Mouse (Mus musculus) heart, postnatal 0 days (tissue): ENCODE results near the gene Adad2.

ENCODE experiments used
- CTCF ChIP-seq: IDR thresholded peaks from 2 replicates; pipeline ENCODE4 v1.5.1; 2016; ENCODE audit warnings: antibody characterized with exemption, control low read depth, low read depth
- EP300 ChIP-seq: IDR thresholded peaks from 2 replicates; pipeline ENCODE4 v1.6.1; 2016; ENCODE audit warnings: antibody characterized with exemption, low read depth

GRCm38 (mm10) chr8:119604398-119604803 lies 8.1 kb upstream of the Adad2 start:
- TF ChIP-seq CTCF (no peak), EP300 (no peak)
